Mouse (Mus musculus) kidney, adult 2 months (tissue): Measurements from ENCODE around the gene Gnaq.

ENCODE experiments used
- CTCF ChIP-seq: fragments of 200-500 bp; conservative IDR thresholded peaks from 2 replicates; pipeline ENCODE4 v1.5.1; 2011; ENCODE audit warnings: low read depth, mild to moderate bottlenecking, control low read depth, low read length, moderate library complexity, mixed read lengths; ENCODE audit not compliant: insufficient read depth, insufficient read length
- POLR2A ChIP-seq: fragments of 200-500 bp; IDR thresholded peaks from one replicate; pipeline ENCODE4 v1.6.1; 2011; ENCODE audit warnings: low read depth, low read length, control low read depth

DNA sequence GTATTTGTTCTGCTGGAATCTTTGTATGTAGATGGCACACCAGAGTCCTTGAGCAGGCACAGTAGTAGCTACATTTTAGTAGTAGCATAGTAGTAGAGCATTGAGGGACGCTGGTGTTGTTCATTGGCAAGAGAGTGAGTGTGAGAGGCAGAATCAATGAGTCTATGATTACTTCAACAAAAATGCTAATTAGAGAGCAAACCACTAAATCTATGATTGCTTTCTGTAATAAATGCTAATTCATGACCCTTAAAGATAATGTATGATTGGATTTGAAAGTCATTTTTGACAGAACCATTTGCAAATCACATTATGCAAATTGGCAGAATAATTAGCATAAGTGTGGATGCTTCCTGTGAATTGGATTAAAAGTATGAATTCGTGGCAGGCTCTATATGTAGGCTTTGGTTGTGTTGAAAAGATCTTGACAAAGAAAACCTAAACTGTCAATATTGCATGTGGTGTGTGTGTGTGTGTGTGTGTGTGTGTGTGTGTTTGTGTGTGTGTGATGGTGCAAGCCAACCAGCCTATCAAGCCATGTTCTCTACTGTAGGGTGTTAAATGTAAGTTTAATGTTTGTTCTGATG is 82.9 kb downstream of the Gnaq start:
- TF ChIP-seq CTCF (no peak), POLR2A (no peak)
